Mouse (Mus musculus) liver, embryonic 14.5 days (tissue): ENCODE measurements around the gene Pias1.

Source experiments
- CTCF ChIP-seq: IDR thresholded peaks from 2 replicates; pipeline ENCODE4 v1.5.1; 2016; ENCODE audit warnings: antibody characterized with exemption, low read depth, control low read depth
- EP300 ChIP-seq: IDR thresholded peaks from 2 replicates; pipeline ENCODE4 v1.6.1; 2016; ENCODE audit warnings: antibody characterized with exemption, low read depth

DNA sequence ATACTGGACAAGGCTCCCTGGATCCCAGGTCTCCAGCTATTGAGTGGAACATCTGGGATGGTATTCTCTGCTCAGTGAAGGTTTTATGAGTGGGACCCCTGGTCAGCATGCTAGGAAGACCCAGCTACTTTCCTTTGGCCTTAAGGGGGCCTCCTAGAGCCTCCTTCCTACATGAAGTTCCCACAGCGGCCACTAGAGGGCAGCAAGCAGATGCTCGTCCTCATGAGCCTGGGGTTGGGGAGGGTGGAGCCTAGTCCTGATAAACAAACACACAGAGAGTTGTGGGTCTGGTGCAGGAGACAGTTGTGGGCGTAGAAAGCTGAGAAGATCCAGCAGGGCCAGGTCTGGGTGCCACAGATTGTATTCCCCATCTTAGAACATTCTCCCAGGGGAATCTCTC lies 140.0 kb downstream of the Pias1 start:
- peak; percentile 100 for TF ChIP-seq CTCF
- no peak for TF ChIP-seq EP300
